Mouse (Mus musculus) CD8-positive naive resting alpha-beta T cell, adult 57 days (primary cell): Measurements from ENCODE around the gene Itga3. TPM values are rescaled to one million over a fixed set of nuclear protein-coding genes. Genes with fewer than 3 reads are reported as not detected.

ENCODE experiments used
- total RNA-seq: library from RNA; stranded (reverse); gene quantifications from one replicate; pipeline ENCODE4 v1.2.4, GENCODE M21; 2023

The Itga3 gene
- total RNA-seq = 2.4 TPM

DNA sequence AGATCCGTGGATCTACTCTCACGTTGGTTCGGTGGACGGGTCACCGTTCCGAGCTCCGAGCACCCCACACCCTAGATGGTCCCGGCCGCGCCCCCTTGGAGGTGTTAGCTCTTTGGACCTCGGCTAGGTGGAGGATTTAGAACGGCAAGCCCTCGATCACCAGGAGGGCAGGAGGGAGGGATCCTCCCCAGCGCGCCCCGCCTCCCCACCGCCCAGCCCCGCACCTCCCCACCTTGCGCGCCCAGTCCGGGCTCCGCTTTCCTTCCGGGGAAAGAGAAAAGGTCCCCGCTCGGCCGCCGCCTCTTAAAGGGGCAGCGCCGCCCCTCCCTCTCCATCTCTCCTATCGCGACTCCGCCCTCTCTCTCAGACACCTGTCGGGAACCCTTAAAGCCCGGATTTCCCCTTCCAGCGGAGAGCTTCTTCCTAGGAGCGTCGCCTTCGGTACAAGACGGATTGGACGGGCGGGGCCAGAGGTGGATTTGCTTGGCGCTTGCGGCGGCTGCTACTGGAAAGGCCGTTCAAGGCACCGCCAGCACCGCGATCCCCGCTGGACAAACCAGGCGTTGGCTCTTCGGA lies at the start of gene Itga3:
Itga3 (minus strand) TSS at position 266 of the 576 bp plus-strand sequence.

GRCm38 (mm10) chr11:95119990-95120632 lies 43.5 kb upstream of the Itga3 start, which contains the start of gene Dlx3:
Gene Dlx3, plus strand, starts transcription at chr11:95120119.

GRCm38 (mm10) chr11:95041139-95041609 lies 35.4 kb downstream of the Itga3 start, which contains the start of gene Pdk2:
Gene Pdk2, minus strand, starts transcription at chr11:95041354.

DNA sequence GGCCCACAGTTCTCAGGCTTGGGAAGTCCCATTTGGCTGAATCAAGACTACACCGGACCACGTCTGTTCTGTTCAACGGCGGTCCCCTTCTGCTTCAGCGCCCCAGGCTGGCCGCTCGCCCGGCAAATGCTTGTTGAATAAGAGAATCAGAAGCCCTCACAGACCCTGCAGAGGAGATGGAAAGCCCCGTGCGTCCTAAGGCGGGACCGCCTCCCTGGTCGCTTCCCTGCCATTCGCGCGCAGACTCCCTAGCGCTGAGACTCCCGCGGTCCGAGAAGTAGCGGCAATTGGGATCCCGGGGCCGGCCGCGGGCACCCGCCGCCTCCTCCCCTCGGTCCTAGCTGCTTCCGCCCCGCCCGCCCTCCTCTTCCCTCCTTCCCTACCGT lies 67.0 kb downstream of the Itga3 start, which contains the start of gene Samd14:
Samd14 (plus strand) TSS at position 251 of the 386 bp plus-strand sequence.

Other genes with a start within 250 kb of the Itga3 start
- gene Col1a1, start 140.6 kb downstream of the Itga3 start, total RNA-seq = 0.73 TPM
- not detected for gene Hils1, start 109.2 kb downstream of the Itga3 start, total RNA-seq
- gene Sgca, start 100.5 kb downstream of the Itga3 start, total RNA-seq = not detected
- 131 TPM for gene Ppp1r9b, start 85.8 kb downstream of the Itga3 start, total RNA-seq
- gene Samd14, start 66.9 kb downstream of the Itga3 start, total RNA-seq = 0.52 TPM
- gene Pdk2, start 35.4 kb downstream of the Itga3 start, total RNA-seq = 13.4 TPM
- gene Dlx3, start 43.3 kb upstream of the Itga3 start, total RNA-seq = not detected
- not detected for gene Dlx4, start 69.5 kb upstream of the Itga3 start, total RNA-seq
- not detected for gene Tac4, start 184.7 kb upstream of the Itga3 start, total RNA-seq
- gene Kat7, start 233.4 kb upstream of the Itga3 start, total RNA-seq = 90.8 TPM